Mouse (Mus musculus): Measurements from ENCODE around the gene Bglap2. TPM values are rescaled to one million over a fixed set of nuclear protein-coding genes. Genes with fewer than 3 reads are reported as not detected.
"Not testable (repeated sequence)": the region's sequence is repeated elsewhere in the genome, so short reads cannot be mapped to it uniquely, and the experiment has no call there.

Gene Bglap2
- 0.70 TPM in 1 of 2 replicates, not detected in the other for polyA plus RNA-seq (2012; rRNA removed)

DNA sequence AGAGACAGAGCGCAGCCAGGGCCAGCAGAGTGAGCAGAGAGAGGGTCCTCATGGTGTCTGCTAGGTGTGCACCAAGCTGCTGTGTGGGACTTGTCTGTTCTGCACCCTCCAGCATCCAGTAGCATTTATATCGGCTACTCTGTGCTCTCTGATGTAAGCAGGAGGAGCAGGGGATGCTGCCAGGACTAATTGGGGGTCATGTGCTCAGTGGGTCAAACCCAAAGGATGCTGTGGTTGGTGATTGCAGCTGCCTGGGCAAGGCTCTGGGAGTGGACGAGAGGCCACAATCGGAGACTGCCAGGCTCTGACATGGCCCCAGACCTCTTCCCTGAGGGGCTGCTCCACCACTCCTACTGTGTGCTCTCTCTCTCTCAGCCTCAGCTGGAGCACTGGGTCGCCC, at the start of gene Bglap2:
TSS of gene Bglap2 (minus strand) at position 101 of the 400 bp plus-strand sequence.
- not testable (repeated sequence) for H3K4me3 ChIP-seq (ENCODE audit: low read depth, low read length); H3K27ac ChIP-seq (ENCODE audit: insufficient read depth, low read depth, low read length); H3K27me3 ChIP-seq (ENCODE audit: control insufficient read depth, insufficient read depth, low read length); H3K36me3 ChIP-seq (ENCODE audit: control insufficient read depth, insufficient read depth, low read length); H3K4me1 ChIP-seq (ENCODE audit: control insufficient read depth, insufficient read depth, insufficient read length, low read length)
- WGBS: 88% methylated on average over 5 of the region's 5 CpGs

DNA sequence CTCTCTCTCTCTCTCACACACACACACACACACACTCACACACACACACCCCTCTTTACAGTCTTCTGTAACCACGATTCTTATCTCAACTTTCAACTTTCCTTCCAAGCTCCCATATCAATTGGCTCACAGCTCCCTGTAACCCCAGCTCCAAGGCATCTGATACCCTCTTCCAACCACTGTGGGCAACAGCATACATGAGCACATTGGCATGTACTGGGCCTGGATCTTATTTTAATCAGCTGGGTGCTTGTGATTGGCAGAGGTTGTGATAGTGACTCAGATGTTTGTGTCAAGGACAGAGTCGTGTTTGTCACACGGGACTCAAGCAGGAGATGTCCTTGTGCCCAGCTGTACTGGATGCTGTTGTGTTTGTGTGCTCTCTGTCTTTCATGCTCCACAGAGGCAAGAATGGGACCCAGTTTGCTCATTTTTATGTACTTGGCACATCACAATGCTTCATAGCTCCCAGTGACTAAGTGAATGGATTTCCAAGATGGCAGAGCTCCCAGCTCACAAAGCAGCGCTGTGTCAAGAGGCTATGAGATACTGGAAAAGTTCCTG, 48.9 kb upstream of the Bglap2 start:
- Histone ChIP-seq H3K4me1 (ENCODE audit: control insufficient read depth, insufficient read depth, insufficient read length, low read length) (peaks cover 10% of the 10 kb centered on the region; the same call in 1 of the 2 replicates), H3K4me3 (ENCODE audit: low read depth, low read length) (no peak overlapping the region), H3K27me3 (ENCODE audit: control insufficient read depth, insufficient read depth, low read length) (no peaks in the 10 kb centered on the region), H3K36me3 (ENCODE audit: control insufficient read depth, insufficient read depth, low read length) (no peaks in the 10 kb centered on the region), H3K27ac (ENCODE audit: insufficient read depth, low read depth, low read length) (peak overlapping the region; percentile 86)
- TF ChIP-seq POLR2A (IDR thresholded peaks at IDR 0.05; ENCODE audit: low read depth, low read length): no peak
- TF ChIP-seq CTCF (IDR thresholded peaks at IDR 0.05; ENCODE audit: extremely low read depth, insufficient read length, insufficient replicate concordance, low read depth, low read length): no peak
- 54% methylated on average over 4 of the region's 4 CpGs for WGBS

DNA sequence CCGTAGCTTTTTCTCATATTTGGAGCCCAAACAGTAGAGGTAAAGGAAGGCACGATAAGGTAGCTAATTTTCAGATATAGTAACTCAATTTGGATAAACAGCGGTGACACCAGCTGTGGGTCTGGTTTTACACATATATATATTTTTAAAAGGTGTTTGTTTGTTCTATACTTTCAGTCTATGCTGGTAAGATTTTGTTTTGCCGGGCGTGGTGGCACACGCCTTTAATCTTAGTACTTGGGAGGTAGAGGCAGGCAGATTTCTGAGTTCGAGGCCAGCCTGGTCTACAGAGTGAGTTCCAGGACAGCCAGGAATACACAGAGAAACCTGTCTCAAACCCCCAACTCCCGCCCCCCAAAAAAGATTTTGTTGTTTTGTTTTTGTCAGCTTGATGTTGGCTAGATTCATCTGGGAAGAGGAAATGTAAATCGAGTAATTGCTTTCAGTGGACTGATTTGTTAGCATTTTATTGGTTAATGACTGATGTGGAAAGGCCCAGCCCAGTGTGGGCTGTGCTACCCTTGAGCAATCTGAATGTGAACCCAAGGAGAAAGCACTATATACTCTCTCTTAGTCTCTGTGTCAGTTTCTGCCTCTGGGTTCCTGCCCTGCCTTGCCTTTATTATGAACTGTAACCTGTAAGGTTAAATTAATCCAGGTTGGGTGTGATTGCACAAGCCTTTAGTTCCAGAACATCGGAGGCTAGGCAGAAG, 47.4 kb upstream of the Bglap2 start:
- Histone ChIP-seq H3K4me1 (ENCODE audit: control insufficient read depth, insufficient read depth, insufficient read length, low read length) (peaks cover 24% of the 10 kb centered on the region; the same call in 1 of the 2 replicates), H3K27me3 (ENCODE audit: control insufficient read depth, insufficient read depth, low read length) (no peaks in the 10 kb centered on the region), H3K36me3 (ENCODE audit: control insufficient read depth, insufficient read depth, low read length) (peaks cover 3% of the 10 kb centered on the region), H3K4me3 (ENCODE audit: low read depth, low read length) (no peak overlapping the region), H3K27ac (ENCODE audit: insufficient read depth, low read depth, low read length) (peak overlapping the region; percentile 77; the same call in 1 of the 2 replicates)
- WGBS: 41% methylated on average over 10 of the region's 10 CpGs
- TF ChIP-seq CTCF (IDR thresholded peaks at IDR 0.05; ENCODE audit: extremely low read depth, insufficient read length, insufficient replicate concordance, low read depth, low read length) (no peak), POLR2A (IDR thresholded peaks at IDR 0.05; ENCODE audit: low read depth, low read length) (no peak)

DNA sequence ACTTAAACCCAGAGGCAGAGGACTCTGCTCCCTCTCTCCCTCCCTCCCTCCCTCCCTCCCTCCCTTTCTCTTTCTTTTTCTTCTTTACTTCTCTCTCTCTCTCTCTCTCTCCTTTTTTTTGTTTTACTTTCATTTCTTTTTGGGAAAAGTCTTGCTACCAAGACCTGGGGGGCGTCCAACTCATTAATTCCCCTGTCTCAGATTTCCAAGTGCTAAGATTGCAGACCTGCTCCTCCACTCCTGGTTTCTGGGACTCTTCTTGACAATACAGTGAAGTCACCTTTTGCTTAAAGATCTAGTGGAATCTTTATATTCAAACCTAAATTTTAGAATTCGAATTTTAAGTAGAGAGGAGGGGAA, 46.8 kb upstream of the Bglap2 start:
- 3% methylated on average over 2 of the region's 2 CpGs for WGBS
- no peak overlapping the region for H3K4me3 ChIP-seq (ENCODE audit: low read depth, low read length)
- TF ChIP-seq POLR2A (IDR thresholded peaks at IDR 0.05; ENCODE audit: low read depth, low read length) (no peak), CTCF (IDR thresholded peaks at IDR 0.05; ENCODE audit: extremely low read depth, insufficient read length, insufficient replicate concordance, low read depth, low read length) (no peak)
- H3K27me3 ChIP-seq (ENCODE audit: control insufficient read depth, insufficient read depth, low read length): no peaks in the 10 kb centered on the region
- H3K27ac ChIP-seq (ENCODE audit: insufficient read depth, low read depth, low read length): peak overlapping the region; percentile 89
- peaks cover 24% of the 10 kb centered on the region; the same call in 1 of the 2 replicates for H3K4me1 ChIP-seq (ENCODE audit: control insufficient read depth, insufficient read depth, insufficient read length, low read length)
- peaks cover 9% of the 10 kb centered on the region for H3K36me3 ChIP-seq (ENCODE audit: control insufficient read depth, insufficient read depth, low read length)

DNA sequence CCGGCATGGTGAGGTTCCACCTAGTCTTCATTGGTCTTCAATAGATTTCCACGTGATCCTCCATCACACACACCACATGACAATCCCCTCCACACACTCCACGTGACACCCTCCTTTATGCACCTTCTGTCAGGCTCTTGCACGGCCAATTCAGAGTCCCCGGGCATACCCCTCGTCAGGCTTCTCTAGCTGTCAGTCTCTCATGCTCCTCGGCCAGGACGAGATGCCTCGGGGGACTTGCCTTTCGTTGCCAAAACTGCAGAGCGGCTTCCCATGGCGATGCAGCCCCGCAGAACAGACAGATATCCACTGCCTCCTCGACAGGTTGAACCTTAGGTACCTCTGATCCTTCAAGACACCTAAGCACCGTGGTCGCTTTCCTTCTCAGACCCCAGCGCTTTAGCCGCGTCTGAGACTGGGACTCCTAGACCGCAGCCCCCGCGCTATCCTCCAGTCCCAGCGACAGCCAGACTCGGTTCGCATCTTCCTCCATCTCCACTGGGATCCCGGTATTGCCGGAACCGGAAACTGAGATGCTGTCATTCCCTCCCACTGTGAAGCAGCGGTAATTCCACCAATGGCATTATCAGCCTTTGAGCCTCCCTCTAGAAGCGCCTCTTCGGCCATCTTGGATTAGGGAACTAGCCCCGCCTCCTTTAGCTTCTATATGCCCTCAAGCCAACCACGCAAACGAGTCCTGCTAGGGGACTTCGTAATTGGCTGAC, 46.3 kb upstream of the Bglap2 start, which contains the start of gene Slc25a44:
TSS of gene Slc25a44 (minus strand) at position 535 of the 725 bp plus-strand sequence.
- under 1% methylated on average over 35 of the region's 35 CpGs for WGBS

DNA sequence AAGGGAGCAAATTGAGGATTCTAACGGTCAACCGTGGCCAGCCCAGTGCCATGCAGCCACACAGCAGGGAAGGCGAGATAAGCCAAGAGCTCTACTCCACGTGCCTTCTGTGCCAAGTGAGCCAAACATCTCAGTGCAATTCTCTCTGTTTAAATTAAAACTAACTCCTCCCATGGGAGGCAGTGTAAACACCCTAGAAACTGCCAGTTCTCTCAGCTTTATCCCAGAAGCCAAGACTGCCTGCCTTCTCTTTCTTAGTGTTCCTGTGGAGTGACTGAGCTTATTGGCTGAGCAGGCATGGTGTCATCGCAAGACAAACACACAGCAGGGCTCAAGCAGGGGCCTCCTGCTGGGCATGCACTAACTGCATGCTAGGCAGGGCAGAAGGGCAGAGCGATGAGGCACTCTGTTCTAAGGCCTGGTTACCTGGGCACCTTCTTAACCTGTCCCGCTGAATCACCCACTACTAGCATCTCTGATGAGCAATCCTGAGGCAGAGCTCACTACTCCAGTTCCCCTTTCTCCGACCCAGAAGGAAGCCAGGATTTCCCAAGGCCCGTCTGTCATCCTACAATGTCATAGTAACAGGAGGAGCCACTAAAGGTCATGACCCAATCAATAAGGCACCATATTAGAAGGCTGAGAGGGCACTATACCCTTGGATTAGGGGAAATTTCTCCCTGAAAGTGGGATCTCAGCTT, 43.7 kb upstream of the Bglap2 start:
- peaks cover 25% of the 10 kb centered on the region; the same call in 1 of the 2 replicates for H3K4me1 ChIP-seq (ENCODE audit: control insufficient read depth, insufficient read depth, insufficient read length, low read length)
- no peak for TF ChIP-seq CTCF (IDR thresholded peaks at IDR 0.05; ENCODE audit: extremely low read depth, insufficient read length, insufficient replicate concordance, low read depth, low read length)
- no peak for TF ChIP-seq POLR2A (IDR thresholded peaks at IDR 0.05; ENCODE audit: low read depth, low read length)
- H3K27me3 ChIP-seq (ENCODE audit: control insufficient read depth, insufficient read depth, low read length): no peaks in the 10 kb centered on the region
- H3K4me3 ChIP-seq (ENCODE audit: low read depth, low read length): no peak overlapping the region
- H3K36me3 ChIP-seq (ENCODE audit: control insufficient read depth, insufficient read depth, low read length): peaks cover 35% of the 10 kb centered on the region
- WGBS: 22% methylated on average over 9 of the region's 9 CpGs
- peak overlapping the region; percentile 78 for H3K27ac ChIP-seq (ENCODE audit: insufficient read depth, low read depth, low read length)

More for the DNA sequence above, 46.3 kb upstream of the Bglap2 start, which contains the start of gene Slc25a44:
- peaks cover 24% of the 10 kb centered on the region; the same call in 1 of the 2 replicates for H3K4me1 ChIP-seq (ENCODE audit: control insufficient read depth, insufficient read depth, insufficient read length, low read length)
- H3K27ac ChIP-seq (ENCODE audit: insufficient read depth, low read depth, low read length): peak within 1 kb of the TSS; percentile 89
- no peaks in the 10 kb centered on the region for H3K27me3 ChIP-seq (ENCODE audit: control insufficient read depth, insufficient read depth, low read length)
- peaks cover 14% of the 10 kb centered on the region for H3K36me3 ChIP-seq (ENCODE audit: control insufficient read depth, insufficient read depth, low read length)
- peak within 1 kb of the TSS; percentile 79 for H3K4me3 ChIP-seq (ENCODE audit: low read depth, low read length)
- TF ChIP-seq POLR2A (IDR thresholded peaks at IDR 0.05; ENCODE audit: low read depth, low read length) (peak; percentile 72), CTCF (IDR thresholded peaks at IDR 0.05; ENCODE audit: extremely low read depth, insufficient read length, insufficient replicate concordance, low read depth, low read length) (no peak)

All from small intestine, adult 2 months (tissue).